Mouse (Mus musculus) thymus, postnatal 0 days (tissue): ENCODE results near the gene Kmt5c. TPM values are rescaled to one million over a fixed set of nuclear protein-coding genes. Genes with fewer than 3 reads are reported as not detected.
"Not testable (repeated sequence)": the region's sequence is repeated elsewhere in the genome, so short reads cannot be mapped to it uniquely, and the experiment has no call there.

Experiments used
- DNase-seq: peaks from one replicate; pipeline ENCODE4 v3.0.0-alpha.2; 2015; ENCODE audit warnings: low spot score
- polyA plus RNA-seq: library from polyadenylated mRNA; unstranded; fragments of >200 nt; fragmentation: Nextera tagmentation; extraction: Ambion mirVana; gene quantifications from 2 replicates; pipeline ENCODE4 v1.2.1, GENCODE M21; 2015

Kmt5c gene
- polyA plus RNA-seq, 1 experiment from 2014 or later = 44.2 TPM

- DNase-seq = peak; percentile 19
Measured at GRCm38 (mm10) chr7:4789436-4789935, 49.6 kb downstream of the Kmt5c start, which contains the start of gene Tmem238. Tmem238 (minus strand) TSS chr7:4789656.

GRCm38 (mm10) chr7:4792278-4793212 is 52.6 kb downstream of the Kmt5c start, which contains the start of gene Rpl28:
Rpl28 (plus strand) TSS chr7:4792874.
- peak; percentile 98 for DNase-seq

DNA sequence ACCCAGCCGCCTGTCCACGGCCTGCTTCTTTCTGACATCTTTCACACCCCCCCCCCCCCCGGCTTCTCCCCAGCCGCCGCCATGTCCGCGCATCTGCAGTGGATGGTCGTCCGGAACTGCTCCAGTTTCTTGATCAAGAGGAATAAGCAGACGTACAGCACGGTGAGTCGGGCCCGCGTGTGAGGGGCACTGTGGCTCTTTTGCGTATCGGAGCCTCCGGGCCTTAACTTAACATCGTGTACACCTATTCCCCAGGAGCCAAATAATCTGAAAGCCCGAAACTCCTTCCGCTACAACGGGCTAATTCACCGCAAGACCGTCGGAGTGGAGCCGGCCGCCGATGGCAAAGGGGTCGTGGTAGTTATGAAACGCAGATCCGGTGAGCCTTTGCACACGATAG is 53.3 kb downstream of the Kmt5c start:
- not testable (repeated sequence) for DNase-seq

GRCm38 (mm10) chr7:4793674-4794073 is 53.8 kb downstream of the Kmt5c start:
- no peak for DNase-seq

- no peak for DNase-seq
Measured at GRCm38 (mm10) chr7:4794631-4795168, 54.8 kb downstream of the Kmt5c start.

DNA sequence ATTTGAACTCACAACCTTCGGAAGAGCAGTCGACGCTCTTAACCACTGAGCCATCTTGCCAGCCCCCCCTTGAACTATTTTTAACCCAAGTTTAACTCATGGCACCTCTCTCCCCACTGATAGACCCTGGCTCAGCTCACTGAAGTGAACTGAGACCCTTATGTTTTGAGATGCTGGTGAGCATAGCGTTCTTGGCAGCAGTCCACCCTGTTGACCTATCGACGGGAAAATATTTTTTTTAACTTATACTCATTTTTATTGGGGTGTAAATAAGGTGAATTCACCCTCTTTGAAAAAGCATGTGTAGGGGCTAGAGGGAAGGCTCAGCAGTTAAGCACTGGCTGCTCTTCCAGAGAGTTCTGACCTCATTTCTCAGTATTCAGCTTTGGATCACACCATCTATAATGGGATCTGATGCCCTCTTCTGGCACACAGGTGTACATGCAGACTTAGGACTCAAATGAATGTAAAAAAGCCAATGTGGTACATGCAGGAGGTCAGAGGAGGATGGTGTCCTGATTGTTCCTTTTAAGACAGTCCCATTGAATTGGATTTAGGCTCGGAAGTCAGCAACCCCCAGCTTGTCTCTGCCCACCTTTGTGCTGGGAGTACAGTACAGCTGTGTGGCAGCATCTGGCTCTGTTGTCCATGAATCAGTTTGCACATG is 56.0 kb downstream of the Kmt5c start:
- DNase-seq = peak; percentile 51

Other genes starting within 250 kb of the Kmt5c start
- gene Ppp1r12c, start 238.4 kb upstream of the Kmt5c start, polyA plus RNA-seq = 36.3 and 48.3 TPM in 2 replicates
- 27.0 and 28.8 TPM in 2 replicates for gene Tnnt1, start 223.7 kb upstream of the Kmt5c start, polyA plus RNA-seq
- gene Tnni3, start 215.9 kb upstream of the Kmt5c start, polyA plus RNA-seq = 2.5 and 3.0 TPM in 2 replicates
- 1.6 and 1.7 TPM in 2 replicates for gene Dnaaf3, start 207.7 kb upstream of the Kmt5c start, polyA plus RNA-seq
- gene Syt5, start 192.6 kb upstream of the Kmt5c start, polyA plus RNA-seq = 0.22 and 0.44 TPM in 2 replicates
- gene Ptprh, start 136.1 kb upstream of the Kmt5c start, polyA plus RNA-seq = not detected in 2 replicates
- gene Tmem86b, start 108.7 kb upstream of the Kmt5c start, polyA plus RNA-seq = 1.7 and 2.1 TPM in 2 replicates
- gene Ppp6r1, start 81.1 kb upstream of the Kmt5c start, polyA plus RNA-seq = 19.8 and 23.8 TPM in 2 replicates
- gene Hspbp1, start 55.0 kb upstream of the Kmt5c start, polyA plus RNA-seq = 74.9 and 91.0 TPM in 2 replicates
- 0.06 and 0.20 TPM in 2 replicates for gene Brsk1, start 49.5 kb upstream of the Kmt5c start, polyA plus RNA-seq
- gene Tmem150b, start 14.9 kb upstream of the Kmt5c start, polyA plus RNA-seq = 0.82 and 1.4 TPM in 2 replicates
- 37.9 TPM in 2 replicates for gene Cox6b2, start 13.0 kb downstream of the Kmt5c start, polyA plus RNA-seq
- not detected in 2 replicates for gene Fam71e2, start 31.2 kb downstream of the Kmt5c start, polyA plus RNA-seq
- gene Il11, start 42.7 kb downstream of the Kmt5c start, polyA plus RNA-seq = 0.13 and 0.30 TPM in 2 replicates
- gene Tmem190, start 42.8 kb downstream of the Kmt5c start, polyA plus RNA-seq = 0.23 TPM in 1 of 2 replicates, not detected in the other
- gene Tmem238, start 49.5 kb downstream of the Kmt5c start, polyA plus RNA-seq = 9.6 and 11.7 TPM in 2 replicates
- gene Rpl28, start 52.8 kb downstream of the Kmt5c start, polyA plus RNA-seq = 546 and 590 TPM in 2 replicates
- gene Ube2s, start 72.5 kb downstream of the Kmt5c start, polyA plus RNA-seq = 413 and 414 TPM in 2 replicates
- gene Shisa7, start 104.6 kb downstream of the Kmt5c start, polyA plus RNA-seq = not detected in 2 replicates
- 19.9 and 22.0 TPM in 2 replicates for gene Isoc2b, start 130.1 kb downstream of the Kmt5c start, polyA plus RNA-seq
- 0.72 and 0.81 TPM in 2 replicates for gene Isoc2a, start 137.0 kb downstream of the Kmt5c start, polyA plus RNA-seq
- gene Gm36210, start 166.4 kb downstream of the Kmt5c start, polyA plus RNA-seq = 0.10 TPM in 2 replicates
- gene Zfp628, start 175.1 kb downstream of the Kmt5c start, polyA plus RNA-seq = 2.7 and 3.1 TPM in 2 replicates
- 0.22 and 0.60 TPM in 2 replicates for gene Nat14, start 181.9 kb downstream of the Kmt5c start, polyA plus RNA-seq
- 0.07 and 0.19 TPM in 2 replicates for gene Ssc5d, start 185.7 kb downstream of the Kmt5c start, polyA plus RNA-seq
- 0.09 and 0.21 TPM in 2 replicates for gene Sbk2, start 224.3 kb downstream of the Kmt5c start, polyA plus RNA-seq
- gene Sbk3, start 231.1 kb downstream of the Kmt5c start, polyA plus RNA-seq = not detected in 2 replicates